Mouse (Mus musculus) T-cell, adult 2 months (primary cell): ENCODE measurements around the gene Pigv.
A peak's percentile ranks its signal among the peaks of the same experiment; 100 is the strongest.
"Not testable (repeated sequence)": the region's sequence is repeated elsewhere in the genome, so short reads cannot be mapped to it uniquely, and the experiment has no call there.

ENCODE experiments used
- DNase-seq: peaks from one replicate; pipeline ENCODE4 v3.0.0; 2022; ENCODE audit warnings: low spot score

Pigv gene

GRCm38 (mm10) chr4:133672845-133673647 is 599 bp upstream of the Pigv start:
- DNase-seq = peak; percentile 52

GRCm38 (mm10) chr4:133671184-133671880 is 1.1 kb downstream of the Pigv start:
- peak; percentile 60 for DNase-seq

- DNase-seq = no peak
These were observed 2.7 kb downstream of the Pigv start for GRCm38 (mm10) chr4:133669652-133670210.

DNA sequence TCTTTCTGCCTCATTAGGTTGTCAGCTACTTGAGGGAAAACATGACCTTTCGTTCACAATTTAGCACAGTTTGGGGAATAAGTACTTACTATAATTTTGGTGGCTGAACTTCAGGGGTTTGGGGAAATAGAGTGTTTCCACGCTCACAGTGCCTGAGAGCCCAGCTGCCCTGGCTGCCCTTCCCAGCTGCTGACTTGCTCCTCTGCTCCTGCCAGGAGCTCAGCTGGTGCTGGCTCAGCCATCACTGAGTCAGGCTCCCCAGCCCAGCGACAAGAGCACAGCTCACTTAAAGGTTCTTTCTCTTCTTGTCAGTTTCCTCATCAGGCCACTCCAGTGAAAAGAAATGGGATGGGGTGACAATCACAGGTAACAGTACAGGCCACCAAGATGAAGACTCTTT is 3.9 kb downstream of the Pigv start:
- no peak for DNase-seq

GRCm38 (mm10) chr4:133666199-133666598 is 6.2 kb downstream of the Pigv start:
- DNase-seq = peak; percentile 77

DNA sequence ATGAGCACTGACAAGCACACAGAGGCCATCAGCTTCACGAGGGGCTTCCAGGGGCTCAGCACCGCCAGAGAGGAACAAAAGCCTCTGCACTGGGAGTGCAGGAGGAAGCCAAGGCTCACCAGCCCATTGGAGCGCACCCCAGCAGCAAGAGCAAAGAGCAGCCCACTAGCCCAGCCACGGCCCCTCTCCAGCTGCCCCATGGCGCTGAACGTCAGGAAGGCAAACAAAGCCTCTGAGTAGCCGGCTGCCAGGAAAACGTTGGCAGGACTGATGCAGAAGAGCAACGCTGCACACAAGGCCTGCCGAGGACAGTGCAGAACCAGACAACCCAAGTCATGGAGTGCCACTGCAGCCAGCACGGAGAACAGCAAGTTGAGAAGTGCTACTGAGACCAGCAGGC is 7.3 kb downstream of the Pigv start:
- DNase-seq = no peak

- no peak for DNase-seq
These were observed 9.5 kb downstream of the Pigv start for GRCm38 (mm10) chr4:133662945-133663344.

DNA sequence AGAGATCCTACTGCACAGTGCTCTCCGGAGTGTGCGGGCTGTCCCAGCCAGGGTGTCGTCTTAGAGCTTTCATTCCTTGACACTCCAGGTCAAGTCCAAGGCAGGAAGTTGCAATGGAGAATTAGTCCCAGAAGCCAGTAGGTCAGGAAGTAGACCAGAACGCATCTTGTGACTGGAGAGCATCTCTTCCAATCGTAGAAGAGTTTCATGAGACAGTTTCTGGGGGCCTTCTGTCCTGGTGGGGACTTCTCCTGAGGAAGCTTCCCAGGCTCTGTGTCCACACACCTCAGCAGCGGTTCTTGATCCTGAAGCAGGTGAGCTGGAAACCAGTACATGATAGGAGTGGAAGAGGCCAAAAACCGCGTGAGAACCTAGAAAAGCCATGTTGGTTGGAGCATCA is 10.0 kb downstream of the Pigv start:
- no peak for DNase-seq

- no peak for DNase-seq
These were observed 12.0 kb downstream of the Pigv start for GRCm38 (mm10) chr4:133660193-133661155.

DNA sequence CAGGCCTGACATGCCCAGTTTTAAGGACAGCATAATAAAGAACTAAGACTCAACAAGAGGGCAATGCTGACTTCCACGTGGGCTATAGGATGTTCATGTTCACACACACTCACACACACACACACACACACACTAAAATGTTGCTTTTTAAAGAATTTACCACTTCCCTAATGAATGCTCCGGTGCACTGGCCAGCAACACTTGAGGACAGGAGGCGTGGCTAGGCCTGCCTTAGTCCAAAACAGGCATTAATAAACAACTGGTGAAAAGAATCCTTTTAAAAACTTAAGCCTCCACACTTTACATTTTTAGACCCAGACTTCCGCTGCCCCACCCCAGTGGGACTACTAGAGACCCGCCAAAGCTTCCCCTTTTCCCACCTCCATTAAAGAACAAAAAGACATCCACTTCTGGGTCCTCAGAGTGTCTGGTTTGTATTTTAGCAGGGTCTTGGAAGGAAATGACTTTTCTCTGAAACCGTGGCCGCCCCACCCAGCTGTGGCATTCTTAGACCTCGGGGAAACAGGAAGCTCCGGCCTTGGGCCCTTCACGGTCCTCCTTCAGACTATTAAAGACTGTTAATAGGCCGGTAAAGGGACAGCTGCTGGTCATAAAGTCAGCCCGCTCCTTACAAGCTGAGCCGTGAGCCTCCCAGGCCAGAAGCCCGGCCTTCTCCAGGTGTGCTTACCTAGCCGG is 12.8 kb downstream of the Pigv start:
- DNase-seq = no peak

GRCm38 (mm10) chr4:133658729-133659128 is 13.7 kb downstream of the Pigv start:
- no peak for DNase-seq

DNA sequence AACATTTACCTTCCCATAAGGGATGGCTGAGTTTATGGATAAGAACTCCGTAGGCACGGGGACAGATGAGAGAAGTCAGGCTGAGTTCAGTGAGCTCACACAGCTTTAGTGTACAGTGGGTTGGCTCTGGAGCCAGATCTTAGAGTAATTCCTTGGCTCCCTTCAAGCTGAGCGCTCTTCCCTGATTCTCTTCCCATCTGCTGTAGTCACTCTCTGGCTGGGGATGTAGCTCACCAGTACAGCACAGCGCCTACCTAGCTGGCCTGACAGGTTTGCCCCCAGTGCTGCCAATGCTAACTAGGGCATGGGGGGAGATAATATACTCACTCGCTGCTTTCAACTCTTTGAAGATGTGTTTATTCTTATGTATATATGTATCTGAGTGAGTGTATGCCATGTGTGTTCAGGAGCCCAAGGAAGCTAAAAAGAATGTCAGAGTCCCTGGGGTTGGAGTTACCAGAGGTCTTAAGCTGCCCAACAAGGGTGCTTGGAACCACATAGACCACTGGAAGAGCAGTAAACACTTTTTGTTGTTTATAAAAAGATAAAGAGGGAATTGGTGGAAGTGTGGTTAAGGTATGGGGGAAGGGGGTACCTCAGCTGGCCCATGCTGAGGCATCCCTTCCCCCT is 14.5 kb downstream of the Pigv start:
- no peak for DNase-seq

DNA sequence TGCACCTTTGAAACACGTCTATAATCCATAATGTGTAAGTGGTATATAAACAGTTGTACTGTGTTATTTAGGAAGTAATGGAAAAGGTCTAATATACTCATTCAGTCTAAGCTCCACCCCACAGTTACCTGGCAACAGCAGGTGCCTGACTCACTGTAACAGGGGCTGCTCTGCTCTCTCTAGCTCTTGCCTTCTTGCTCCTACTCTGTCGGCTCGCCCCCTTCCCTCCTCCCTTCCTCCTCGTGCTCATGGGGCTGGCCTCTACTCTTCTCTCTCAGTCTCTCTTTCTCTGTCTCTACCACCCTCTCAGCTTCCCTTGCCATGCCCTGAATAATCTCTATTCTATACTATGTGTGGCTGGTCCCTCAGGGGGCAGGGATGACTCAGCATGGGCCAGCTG is 15.4 kb downstream of the Pigv start:
- DNase-seq = no peak

GRCm38 (mm10) chr4:133656294-133656693 is 16.2 kb downstream of the Pigv start:
- DNase-seq = no peak

- not testable (repeated sequence) for DNase-seq
These were observed 18.4 kb downstream of the Pigv start for GRCm38 (mm10) chr4:133654070-133654469.

DNA sequence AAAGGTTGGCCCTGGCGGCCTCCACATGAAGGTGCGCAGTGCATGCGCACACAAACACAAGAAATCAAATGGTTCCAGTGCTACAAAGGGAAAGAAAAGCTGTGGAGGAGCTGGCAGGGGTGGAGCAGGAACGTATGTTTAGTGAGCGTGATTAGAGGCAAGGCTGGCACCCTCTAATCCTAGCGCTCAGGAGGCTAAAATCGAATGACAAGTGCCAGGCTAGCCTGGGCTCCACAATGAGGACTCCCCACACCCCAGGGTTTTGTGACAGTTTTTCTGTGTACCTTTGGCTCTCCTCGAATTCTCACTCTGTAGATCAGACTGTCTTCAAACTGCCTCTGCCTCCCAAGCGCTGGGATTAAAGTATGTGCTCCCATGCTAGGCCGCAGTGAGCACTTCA is 19.7 kb downstream of the Pigv start:
- no peak for DNase-seq

DNA sequence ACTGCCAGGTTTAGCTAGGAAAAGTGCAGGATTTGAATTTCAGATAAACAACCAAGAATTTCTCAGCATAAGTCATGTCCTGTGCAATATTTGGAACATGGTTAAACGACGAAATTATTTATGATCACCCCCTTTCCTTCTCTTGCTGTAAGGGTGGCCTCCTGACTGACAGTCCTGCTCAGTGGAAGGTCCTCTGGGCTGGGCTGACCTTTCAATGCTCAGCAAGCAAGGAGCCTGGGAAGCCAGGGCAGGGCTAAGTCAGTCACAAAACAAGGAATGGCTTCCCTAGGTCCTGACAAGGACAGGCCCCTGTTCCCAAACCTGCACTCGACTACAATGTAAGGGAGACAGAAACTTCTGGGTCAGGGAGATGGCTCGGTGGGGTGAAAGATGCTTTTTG is 20.5 kb downstream of the Pigv start:
- no peak for DNase-seq

DNA sequence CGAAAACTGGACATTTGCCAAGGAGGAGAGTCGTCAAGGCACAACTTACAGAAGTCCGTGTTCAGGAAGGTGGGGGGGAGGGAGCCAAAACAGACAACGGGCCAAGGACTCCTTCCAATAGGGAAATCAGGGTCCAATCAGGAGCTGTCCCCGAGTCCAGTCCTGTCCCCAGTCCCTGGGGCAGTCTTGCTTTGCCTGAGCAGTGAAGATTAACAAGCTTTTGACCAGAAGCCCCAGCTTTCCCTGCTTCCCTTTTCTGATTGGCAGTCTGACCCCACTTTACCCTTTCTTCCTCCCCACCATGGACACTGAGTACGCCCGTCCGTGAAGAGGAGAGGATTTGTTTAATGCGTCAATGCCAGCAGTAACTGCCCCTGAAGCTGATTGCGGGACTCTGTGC is 21.0 kb downstream of the Pigv start:
- DNase-seq = no peak

- DNase-seq = peak; percentile 84
These were observed 22.3 kb downstream of the Pigv start, which contains the start of gene Zdhhc18 for GRCm38 (mm10) chr4:133649989-133650699. Gene Zdhhc18, minus strand, starts transcription at chr4:133650154.

DNA sequence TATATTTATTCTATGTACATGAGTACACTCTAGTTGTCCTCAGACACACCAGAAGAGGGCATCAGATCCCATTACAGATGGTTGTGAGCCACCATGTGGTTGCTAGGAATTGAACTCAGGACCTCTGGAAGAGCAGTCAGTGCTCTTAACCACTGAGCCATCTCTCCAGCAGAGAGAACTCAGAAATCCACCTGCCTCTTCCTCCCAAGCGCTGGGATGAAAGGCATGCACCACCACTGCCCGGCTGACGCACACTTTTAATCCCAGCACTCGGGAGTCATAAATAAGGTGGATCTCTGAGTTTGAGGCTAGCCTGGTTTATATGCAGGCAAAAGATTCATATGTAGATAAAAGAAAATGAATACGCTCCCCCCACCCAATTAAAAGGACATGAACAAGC is 23.0 kb downstream of the Pigv start:
- DNase-seq = not testable (repeated sequence)
